Mouse (Mus musculus): Measurements from ENCODE around the gene Alkbh4.
A peak's percentile ranks its signal among the peaks of the same experiment; 100 is the strongest.
"Not testable (repeated sequence)": the region's sequence is repeated elsewhere in the genome, so short reads cannot be mapped to it uniquely, and the experiment has no call there.

Gene Alkbh4

DNA sequence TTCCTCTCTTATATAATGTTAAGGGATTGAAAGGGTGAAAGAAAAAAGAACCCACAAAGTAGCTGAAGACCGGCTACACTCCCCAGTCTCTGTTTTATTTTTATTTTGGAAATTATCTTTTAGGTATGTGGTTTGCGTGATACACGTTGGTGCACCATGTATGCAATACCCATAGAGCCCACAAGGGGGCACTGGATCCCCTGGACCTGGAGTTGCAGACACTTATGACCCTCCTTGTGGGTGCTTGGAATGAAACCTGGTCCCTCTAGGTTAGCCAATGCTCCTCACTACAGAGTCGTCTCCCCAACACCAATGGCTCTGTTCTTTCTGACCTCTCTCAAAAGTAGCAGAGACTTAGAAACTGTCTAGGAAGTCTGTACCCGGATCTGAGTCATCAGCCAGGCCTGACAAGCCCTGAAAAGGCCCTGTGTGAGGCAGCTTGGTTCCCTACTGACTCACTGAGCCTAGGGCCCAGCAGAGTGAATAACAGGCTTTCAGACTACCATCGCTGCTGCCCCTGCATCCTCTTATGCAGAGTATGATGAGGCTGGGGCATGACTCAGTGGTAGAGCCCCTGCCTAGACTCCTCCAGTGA lies 7.3 kb downstream of the Alkbh4 start:
- DNase-seq, result peak; percentile 25

DNA sequence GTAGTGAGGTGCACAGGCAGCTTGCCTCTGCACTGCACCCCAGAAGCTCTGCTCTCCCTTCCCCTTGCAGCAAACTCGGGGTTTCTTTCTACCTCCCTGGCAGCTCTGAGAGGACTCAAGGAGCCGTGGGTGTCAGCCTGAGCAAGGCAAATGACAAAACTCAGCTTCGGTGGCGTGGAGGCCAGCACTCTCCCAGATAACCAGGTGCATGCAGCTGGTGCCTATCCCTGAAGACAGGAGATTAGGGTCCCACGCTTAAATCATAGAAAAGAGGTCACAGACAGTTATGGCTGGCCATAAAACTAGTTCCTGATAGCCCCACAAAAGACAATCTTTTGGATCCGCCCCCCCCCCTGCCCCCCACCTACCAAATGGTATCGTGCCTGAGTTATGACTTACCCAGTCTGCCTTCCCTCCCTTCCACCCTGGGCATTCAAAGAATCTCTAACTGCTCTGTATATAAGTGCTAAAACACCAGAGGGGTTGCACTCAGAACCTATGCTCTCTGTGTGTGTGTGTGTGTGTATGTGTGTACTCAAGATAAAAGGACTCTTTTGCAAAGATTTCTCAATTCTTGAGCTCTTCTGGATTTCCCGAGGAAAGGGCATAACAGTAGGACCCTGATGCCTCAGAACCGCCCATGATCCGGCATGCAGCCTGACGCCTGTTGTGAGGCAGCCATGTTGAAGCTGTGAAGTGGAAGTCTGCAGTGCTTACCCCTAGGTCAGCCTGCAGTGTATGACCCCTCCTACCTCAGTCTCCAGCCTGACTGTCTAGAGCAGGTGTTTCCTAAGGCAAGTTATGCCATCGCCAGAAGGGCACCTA lies 8.9 kb downstream of the Alkbh4 start:
- DNase-seq, result peak; percentile 26

DNA sequence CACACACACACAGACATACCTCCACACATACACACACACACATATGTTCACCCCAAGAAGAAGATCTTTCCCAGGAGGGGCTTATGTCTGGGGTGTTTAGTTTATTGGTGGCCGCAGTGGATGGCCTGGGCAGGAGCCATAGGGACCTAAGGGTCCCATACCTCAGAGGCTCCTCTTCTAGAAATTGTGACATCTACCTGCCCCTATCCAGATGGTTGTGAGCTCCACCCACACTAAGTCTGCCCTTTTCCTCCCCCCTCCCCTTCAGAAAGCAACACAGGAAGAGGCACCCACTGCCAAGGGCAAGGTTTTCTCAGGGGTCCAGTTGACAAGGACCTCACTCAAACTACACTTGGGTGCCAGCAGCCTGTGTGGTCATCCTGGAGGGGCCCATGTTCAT lies 11.0 kb downstream of the Alkbh4 start:
- DNase-seq, result no peak

DNA sequence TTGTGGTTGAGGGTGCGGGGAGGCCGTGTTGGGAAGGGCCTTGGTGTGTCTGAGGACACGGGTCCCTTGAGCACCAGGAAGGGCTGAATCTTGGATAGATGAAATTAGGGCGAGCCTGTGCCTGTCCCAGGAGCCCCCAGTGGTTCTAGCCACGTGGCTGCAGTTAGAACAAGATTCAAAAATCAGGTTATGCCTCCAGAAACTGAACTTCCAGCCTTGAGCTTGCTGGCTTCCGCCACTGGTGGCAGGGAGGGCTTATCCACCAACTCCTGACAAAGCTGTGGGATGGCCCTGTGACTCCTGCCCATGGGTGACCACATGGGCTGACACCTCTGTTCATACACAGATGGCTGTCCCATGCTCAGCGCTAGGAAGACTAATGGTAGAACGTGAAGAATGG lies 11.8 kb downstream of the Alkbh4 start:
- DNase-seq, result no peak

DNA sequence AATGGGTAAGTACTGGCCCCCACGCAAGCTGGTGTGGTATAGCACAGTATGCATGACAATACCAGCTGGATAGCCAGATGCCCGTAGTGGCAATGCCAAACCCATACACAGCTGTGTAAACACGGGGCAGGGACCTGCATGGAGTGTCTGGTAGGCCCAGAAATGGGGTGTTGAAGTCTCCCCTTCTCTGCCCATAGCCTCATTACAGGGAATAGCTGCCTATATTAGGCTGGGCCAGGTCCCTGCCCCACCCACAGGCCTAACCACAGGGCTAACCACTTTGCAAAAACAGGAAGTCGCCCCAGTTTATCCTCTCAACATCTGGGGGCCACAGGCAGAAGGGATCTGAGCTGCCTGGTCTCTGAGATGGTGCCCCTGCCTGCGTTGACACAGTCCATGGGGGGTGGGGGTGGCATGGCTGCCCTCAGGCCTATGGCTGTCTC lies 13.2 kb downstream of the Alkbh4 start:
- peak; percentile 28 for DNase-seq

DNA sequence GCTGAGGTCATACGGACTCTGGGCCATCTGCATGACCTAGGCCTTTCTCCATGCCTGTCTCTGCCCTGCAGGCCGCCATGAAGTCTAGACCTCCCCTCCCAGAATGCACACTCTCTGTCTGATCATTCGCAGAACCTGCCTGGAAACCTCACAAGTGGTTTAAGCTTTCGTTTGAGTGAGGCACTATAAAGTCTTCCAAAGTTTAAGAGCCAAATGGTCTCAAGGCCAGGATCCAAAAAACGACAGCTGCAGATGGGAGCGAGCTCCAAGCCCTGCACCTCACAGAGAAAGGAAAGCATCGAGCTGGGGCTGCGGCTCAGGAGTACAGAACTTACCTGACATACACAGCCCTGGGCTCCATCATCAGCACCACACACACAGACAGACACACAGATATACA lies 16.4 kb downstream of the Alkbh4 start:
- no peak for DNase-seq

DNA sequence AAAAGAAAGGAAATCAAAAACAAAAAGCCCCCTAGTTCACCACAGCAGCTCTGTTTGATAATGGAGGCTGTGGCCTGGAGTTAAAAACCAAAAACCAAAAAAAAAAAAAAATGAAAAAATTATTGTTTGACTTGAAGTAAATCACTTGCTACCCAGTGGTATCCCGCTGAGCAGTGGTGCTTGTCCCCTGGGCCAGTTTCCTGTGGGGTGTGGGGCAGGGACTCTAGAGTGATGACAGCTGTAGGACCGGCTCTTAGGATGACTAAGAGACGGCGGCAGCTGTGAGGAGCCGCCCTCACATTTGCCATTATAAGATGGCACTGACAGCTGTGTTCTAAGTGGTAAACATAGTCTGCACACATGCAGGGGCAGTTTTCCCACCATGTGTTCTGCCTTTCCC lies 19.5 kb downstream of the Alkbh4 start:
- no peak for DNase-seq

DNA sequence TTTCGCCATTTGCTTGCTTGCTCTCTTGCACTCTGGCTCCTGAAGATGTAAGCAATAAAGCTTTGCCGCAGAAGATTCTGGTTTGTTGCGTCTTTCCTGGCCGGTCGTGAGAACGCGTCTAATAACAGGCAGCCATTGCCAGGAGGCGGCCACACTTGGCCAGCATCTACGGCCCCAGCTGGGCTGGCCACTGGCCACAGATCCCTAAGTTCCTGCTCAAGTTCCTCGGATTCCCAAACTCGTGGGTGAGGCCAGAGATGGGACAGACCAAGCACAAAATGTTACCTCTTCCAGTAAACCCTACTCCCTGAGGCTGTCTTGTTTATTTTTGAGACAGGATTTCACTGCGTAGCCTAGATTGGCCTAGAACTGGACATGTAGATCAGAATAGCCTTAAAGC lies 24.1 kb downstream of the Alkbh4 start:
- not testable (repeated sequence) for DNase-seq

DNA sequence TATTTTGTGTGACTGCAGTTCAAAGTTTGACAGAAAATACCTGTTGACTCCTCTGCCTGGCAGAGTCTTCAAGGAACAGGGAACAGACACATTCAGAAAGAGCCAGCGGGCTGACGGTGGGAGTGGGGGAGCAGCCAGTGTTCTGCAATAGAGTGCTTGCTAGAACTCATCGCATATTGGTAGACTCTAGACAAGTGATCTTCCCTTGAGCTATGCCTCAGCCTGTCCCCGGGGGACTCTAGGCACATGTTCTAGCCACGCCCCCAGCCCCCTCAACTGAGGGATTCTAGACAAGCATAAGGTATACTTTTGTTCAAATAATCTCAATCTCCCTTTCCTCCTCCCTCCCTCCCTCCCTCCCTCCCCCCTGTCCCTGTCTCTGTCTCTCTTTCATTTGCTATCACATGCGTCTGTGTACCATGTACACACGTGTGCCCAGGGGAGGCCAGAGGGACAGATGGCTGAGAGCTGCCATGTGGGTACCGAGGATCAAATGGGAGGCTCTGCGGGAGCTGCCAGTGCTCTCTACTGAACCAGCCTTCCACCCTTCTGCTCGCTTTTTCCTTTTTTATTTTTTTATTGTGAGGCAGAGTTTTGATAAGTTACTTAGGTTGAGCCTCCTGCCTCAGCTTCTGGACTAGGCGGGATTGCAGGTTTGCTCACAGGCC lies 28.0 kb downstream of the Alkbh4 start:
- no peak for DNase-seq

DNA sequence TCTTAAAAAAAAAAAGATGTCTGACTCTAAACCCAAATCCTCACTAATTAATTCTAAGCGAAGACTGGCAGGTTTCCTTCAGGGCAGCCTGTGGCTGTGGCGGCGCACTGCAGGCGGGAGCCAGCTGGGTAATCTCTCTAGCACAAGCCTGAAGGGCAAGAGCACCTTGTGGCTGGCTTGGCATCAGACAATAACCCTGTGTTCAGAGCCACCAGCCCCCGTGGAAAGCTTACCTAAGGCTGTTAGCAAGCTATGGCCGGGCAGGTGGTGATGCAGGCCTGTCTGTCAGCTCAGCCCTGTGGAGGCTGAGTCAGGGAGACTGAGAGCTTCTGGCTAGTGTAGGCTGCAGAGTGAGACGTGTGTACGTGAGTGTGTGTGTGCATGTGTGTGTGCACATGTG lies 29.3 kb downstream of the Alkbh4 start:
- DNase-seq, result no peak

DNA sequence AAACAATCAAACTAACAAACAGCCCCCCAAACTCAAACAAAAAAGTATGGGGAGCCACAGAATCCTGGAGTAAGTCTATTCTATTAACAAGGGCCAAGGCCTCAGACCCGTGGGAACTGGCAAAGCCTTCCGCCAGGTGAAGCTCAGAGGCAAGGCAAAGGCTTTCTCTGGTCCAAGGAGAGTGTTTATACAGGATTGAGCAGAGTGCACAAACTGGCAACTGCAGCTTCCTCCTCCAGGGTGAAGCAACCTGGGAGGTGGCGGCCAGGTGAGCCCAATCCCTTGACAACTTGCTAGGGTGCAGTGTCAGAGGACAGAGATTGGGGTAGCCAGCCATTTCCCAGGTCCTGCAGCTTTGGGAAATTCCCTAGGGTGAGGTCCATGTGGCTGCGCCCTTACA lies 31.4 kb downstream of the Alkbh4 start:
- no peak for DNase-seq

DNA sequence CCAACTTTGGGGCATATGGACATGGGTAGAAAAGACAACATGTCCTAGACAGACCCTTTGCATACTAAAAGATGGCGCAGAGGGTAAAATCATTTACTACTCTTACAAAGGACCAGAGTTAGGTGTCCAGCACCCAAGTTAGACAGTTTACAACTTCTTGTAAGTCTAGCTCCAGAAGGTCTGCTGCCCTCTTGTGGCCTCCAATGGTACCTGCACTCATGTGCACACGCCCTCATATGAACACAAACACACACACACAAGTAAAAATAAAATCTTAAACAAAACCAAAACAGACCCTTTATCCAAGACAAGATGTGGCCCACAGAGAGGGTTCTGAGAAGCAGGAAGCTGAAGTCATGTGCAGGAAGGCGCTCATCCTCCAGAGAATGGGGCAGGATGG lies 32.1 kb downstream of the Alkbh4 start:
- no peak for DNase-seq

DNA sequence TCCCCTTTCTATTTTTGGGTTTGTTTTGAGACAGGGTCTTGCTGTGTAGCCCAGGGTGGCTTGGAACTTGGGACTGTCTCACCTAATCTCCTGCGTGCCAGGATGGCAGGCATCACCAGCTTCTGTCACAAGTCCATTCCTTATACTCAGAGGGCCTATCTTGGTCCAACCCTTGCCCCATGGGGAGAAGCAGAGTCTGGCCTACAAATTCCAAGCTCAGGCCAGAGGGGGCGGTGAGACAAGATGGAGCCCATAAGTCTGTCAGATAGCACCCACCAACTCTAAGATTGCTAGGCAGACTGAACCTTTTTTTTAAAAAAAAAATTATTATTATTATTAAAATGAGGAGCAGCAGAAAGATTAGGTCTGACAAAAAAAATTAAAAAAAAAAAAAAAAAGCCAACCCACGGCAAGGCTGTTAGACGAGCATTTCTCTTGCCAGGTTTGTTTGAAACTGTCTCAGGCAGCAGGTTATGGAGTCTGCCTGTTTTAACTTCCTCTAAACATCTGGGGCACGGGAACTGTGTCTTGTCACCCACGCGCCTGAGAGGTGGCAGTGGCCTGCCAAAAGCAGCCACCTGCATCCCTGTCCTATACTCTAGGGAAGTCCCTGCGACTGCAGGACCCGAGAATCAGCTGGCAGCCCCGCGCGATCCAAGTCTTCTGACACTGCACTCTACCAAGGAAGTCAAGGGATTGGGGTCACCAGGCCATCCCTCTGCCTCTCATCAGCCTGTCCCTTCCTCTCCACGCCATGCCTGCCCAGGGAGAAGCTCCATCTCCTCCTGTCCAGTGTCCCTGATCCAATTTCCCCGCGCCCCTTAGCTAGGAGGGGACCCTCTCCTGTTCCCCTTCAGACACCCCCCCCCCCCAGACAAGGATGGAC lies 33.9 kb downstream of the Alkbh4 start:
- DNase-seq, result peak; percentile 24

DNA sequence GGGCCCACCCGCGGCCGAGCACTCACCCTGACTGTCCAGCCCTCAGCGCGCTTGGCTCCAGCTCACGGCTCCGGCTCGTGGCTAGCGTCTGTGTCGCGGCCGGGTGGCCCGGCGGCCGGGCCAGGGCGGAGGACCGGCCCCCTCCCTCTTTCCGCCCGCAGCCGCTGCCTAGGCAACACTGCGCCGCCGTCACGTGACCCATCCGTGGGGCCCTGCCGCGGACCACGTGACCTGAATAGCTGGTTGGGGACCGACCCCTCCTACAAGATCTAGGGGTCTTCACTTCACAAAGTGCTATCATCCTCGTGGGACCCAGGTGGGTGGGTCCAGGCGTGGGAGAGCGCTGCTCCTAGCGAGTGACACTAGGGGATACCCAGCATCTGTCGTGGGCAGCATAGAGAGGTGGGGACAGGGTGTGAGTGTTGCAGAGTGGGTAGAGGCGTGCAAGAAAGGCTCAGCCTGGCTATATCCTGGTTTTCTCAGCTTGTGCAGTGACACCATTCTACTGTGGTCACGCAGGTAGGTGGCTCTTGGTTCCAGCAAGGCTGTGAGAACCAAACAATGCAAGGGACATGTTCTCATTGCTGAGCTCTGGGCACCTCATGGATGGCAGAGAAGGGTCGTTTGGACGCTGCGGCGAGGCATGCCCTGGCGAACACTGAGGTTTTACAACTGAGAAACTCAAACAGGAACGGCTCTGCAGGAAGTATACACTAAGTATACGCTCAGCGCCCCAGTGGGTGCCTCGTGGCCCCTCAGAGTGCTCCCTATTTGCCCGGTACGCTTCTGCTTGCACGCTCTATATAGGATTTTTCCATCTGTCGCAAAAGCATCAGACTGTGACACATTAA lies 34.8 kb downstream of the Alkbh4 start, which contains the start of gene Orai2:
Orai2 (minus strand) TSS at position 202 of the 851 bp plus-strand sequence.
- DNase-seq, result peak; percentile 81

DNA sequence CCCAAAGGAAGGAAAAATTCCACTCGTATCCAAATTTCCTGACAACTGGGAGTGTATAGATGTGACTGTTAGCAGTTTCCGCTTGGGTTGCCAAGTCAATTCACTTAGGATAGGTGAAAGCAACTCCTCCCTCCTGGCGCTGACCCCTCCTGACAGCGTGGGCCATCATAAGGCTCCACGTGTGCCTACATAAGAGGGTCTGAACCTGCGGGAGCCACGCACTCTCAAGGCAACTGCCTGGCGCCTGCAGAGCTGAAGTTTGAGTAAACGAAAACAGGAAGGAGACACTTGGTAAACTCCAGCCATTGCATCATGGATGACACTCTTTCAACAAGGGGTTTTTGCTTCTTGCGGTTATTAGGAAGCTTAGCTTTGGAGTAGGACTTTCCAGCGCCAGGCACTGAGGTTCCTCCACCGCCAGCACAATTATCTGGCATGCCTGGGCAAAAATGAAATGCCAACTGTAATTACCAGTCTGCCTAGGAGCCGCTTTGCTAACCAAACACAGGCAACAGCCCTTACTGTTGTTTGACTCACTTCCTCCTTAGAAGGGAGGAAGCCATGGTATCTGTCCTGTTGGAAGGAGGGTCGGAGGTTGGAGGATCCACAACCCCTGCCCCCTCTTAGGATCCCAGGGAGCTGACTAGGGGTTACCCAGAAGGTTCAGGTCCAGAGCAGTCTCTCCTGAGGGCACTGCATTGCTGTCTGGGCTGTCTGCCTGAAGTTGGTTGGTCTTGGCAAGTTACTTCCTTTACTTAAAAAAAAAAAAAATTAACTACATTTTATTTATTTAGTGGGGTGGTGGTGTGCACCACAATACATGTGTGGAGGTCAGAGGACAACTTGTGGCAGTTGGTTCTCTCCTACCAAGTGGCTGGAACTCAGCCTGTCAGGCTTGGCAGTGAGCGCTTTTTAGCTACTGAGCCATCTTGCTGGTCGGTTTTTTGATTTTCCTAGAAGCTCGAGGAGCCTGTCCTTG lies 35.7 kb downstream of the Alkbh4 start:
- DNase-seq, result peak; percentile 27

DNA sequence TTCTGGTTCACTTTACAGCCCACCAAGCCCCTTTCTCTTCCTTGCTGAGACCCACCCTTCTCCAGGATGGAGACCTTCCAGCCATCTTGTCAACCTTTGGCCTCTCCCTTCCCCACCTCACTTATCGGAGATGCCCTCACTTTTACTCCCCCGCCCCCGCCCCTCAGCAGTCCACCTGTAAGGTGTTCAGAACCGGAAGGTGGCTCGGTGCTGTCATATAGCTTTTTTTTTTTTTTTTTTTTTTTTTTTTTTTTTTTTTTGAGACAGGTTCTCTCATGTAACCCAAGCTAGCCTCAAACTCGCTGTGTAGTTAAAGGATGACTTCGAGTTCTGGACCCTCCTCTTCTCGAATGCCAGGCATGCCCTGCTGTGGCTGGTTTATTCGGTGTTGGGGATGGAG lies 37.0 kb downstream of the Alkbh4 start:
- no peak for DNase-seq

DNA sequence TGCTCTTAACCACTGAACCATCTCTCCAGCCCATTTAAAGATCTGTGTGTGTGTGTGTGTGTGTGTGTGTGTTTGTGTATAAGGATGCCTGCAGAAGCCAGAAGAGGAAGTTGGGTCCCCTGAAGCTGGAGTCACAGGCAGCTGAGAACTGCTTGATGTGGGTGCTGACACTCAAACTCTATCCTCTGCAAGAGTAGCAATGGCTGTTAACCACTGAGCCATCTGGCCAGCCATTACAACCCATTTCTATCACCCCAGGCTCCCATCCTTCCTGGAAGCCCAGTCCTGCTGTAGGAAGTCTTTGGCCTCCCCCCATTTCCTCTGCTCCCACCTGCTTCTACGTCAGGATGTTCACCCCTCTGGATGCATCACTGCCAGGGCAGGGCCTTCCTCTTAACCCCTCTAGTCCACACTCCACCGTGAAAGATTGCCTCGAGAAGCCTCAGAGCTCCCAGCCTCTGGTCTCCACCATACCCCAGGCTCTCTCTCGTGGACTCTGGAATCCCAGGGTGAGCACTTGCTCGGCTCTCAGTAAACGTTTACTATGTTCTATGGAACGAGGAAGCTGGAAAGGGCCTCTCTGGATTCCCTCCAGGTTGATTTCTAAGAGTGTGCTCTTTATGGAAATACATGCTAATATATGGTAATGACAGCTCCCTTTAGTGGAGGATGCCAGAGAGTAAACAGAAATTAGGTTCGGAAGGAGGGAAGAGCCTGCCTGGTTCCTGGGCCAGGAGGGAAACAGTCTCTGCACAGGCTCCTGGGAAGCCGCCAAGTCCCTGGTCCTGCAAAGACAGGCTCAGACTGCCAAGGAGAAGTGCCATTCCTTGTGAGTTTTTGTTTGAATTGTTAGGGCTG lies 37.9 kb downstream of the Alkbh4 start:
- no peak for DNase-seq

DNA sequence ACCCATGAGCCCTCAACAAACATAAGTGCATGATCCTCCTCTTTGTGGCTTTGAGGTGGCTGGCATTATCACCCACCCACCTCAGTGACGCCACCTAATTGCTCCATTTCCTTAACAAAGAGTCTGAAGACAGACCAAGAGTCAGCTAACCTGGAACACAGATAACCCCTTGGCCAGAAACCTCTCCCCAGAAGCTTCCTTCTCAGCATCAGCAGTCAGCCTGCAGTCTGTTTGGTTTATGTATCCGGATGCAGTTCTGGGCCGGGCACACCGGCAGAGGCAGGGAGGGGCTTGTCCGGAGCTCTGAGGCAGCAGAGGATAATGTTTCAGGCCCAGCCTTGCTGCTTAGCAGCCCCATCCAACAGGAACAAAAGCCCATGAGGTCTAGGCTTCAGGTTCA lies 43.6 kb downstream of the Alkbh4 start:
- no peak for DNase-seq

DNA sequence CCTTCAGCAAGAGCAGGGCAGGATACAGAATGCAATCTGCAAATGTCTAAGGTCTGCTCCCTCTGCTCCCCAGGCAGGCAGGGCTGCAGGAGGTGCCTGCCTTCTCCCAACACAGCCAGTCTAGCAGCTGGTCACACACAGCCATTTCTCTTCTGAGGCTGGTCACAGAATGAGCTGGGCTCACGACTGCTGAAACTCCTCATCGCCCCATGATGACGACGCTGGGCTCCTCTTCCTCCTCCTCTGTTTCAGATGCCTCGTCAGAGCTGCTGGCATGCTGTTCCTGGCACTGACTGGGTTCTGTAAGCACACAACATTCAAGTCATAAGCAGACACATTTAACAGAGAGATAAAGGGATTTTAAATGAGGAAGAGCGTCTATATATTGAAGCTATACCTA lies 45.3 kb downstream of the Alkbh4 start:
- no peak for DNase-seq

DNA sequence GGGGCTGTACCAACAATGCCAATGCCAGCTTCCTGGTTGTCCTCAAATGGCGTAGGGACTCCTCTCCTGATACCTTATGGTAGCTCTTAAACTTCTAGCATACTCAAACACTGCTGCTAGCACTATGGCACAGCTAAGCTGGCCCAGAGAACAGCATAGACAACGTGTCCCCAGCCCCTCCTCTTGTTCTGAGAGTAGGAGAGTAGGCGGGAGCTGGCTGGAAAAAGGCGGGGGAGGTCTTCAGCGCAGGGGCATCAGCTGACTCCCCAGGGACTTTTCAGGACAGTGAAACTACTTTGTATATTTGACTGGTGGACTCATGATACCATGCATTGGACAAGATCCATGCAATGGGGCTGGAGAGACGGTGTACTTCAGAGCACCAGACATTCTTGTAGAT lies 46.1 kb downstream of the Alkbh4 start:
- DNase-seq, result no peak
